Mouse (Mus musculus): Measurements from ENCODE around the gene Mtmr4. TPM values are rescaled to one million over a fixed set of nuclear protein-coding genes. Genes with fewer than 3 reads are reported as not detected.

The Mtmr4 gene
- total RNA-seq, 2 experiments from 2014 or later: 10.6 to 12.4 TPM

GRCm38 (mm10) chr11:87574520-87575180 lies 17.3 kb upstream of the Mtmr4 start:
- H3K27ac ChIP-seq: no peak overlapping the region
- intact Hi-C loops (cut with DNase I): no loop called here
- TF ChIP-seq CTCF (IDR thresholded peaks at IDR 0.05): no peak

GRCm38 (mm10) chr11:87577601-87578248 lies 14.2 kb upstream of the Mtmr4 start:
- intact Hi-C loops (cut with DNase I): no loop called here
- TF ChIP-seq CTCF (IDR thresholded peaks at IDR 0.05): no peak
- Histone ChIP-seq H3K27ac (peak overlapping the region; percentile 91), H3K4me3 (peak overlapping the region; percentile 92)
- DNase-seq: no peak

More at GRCm38 (mm10) chr11:87574520-87575180, 17.3 kb upstream of the Mtmr4 start:
- H3K4me3 ChIP-seq: no peak overlapping the region
- no peak for DNase-seq

- intact Hi-C loops (cut with DNase I): no loop called here
- TF ChIP-seq CTCF (IDR thresholded peaks at IDR 0.05): no peak
- peak overlapping the region; percentile 91 for H3K27ac ChIP-seq
- DNase-seq: peak; percentile 86
- peak overlapping the region; percentile 92 for H3K4me3 ChIP-seq
Observed at GRCm38 (mm10) chr11:87578249-87578962, 13.6 kb upstream of the Mtmr4 start.

- intact Hi-C loops (cut with DNase I): no loop called here
- no peak for DNase-seq
- peak overlapping the region; percentile 91 for H3K27ac ChIP-seq
- peak overlapping the region; percentile 92 for H3K4me3 ChIP-seq
- TF ChIP-seq CTCF (IDR thresholded peaks at IDR 0.05): no peak
Observed at GRCm38 (mm10) chr11:87578963-87579601, 12.9 kb upstream of the Mtmr4 start.

- no peak for TF ChIP-seq CTCF (IDR thresholded peaks at IDR 0.05)
- H3K4me3 ChIP-seq: peak overlapping the region; percentile 92
- intact Hi-C loops (cut with DNase I): no loop called here
- H3K27ac ChIP-seq: peak overlapping the region; percentile 91
- no peak for DNase-seq
Observed at GRCm38 (mm10) chr11:87579713-87580112, 12.2 kb upstream of the Mtmr4 start.

- intact Hi-C loops (cut with DNase I): no loop called here
- TF ChIP-seq CTCF (IDR thresholded peaks at IDR 0.05): no peak
- DNase-seq: no peak
- Histone ChIP-seq H3K27ac (peak overlapping the region; percentile 91), H3K4me3 (peak overlapping the region; percentile 92)
Observed at GRCm38 (mm10) chr11:87580543-87581085, 11.3 kb upstream of the Mtmr4 start.

- H3K27ac ChIP-seq: peak overlapping the region; percentile 53
- H3K4me3 ChIP-seq: peak overlapping the region; percentile 92
- TF ChIP-seq CTCF (IDR thresholded peaks at IDR 0.05): no peak
- intact Hi-C loops (cut with DNase I): no loop called here
- no peak for DNase-seq
Observed at GRCm38 (mm10) chr11:87581161-87581865, 10.6 kb upstream of the Mtmr4 start.

GRCm38 (mm10) chr11:87581933-87582710 lies 9.8 kb upstream of the Mtmr4 start:
- Histone ChIP-seq H3K4me3 (peak overlapping the region; percentile 92), H3K27ac (peak overlapping the region; percentile 53)
- intact Hi-C loops (cut with DNase I): no loop called here
- no peak for DNase-seq
- TF ChIP-seq CTCF (IDR thresholded peaks at IDR 0.05): no peak

GRCm38 (mm10) chr11:87583291-87584034 lies 8.5 kb upstream of the Mtmr4 start:
- TF ChIP-seq CTCF (IDR thresholded peaks at IDR 0.05): no peak
- intact Hi-C loops (cut with DNase I): no loop called here
- peak overlapping the region; percentile 24 for H3K4me3 ChIP-seq
- H3K27ac ChIP-seq: peak overlapping the region; percentile 80
- no peak for DNase-seq

GRCm38 (mm10) chr11:87584711-87585505 lies 7.1 kb upstream of the Mtmr4 start:
- peak overlapping the region; percentile 80 for H3K27ac ChIP-seq
- intact Hi-C loops (cut with DNase I): no loop called here
- no peak for TF ChIP-seq CTCF (IDR thresholded peaks at IDR 0.05)
- peak overlapping the region; percentile 11 for H3K4me3 ChIP-seq
- peak; percentile 70 for DNase-seq
